Mouse (Mus musculus): Measurements from ENCODE around the gene Adamts9. TPM values are rescaled to one million over a fixed set of nuclear protein-coding genes. Genes with fewer than 3 reads are reported as not detected.

Adamts9 gene
- polyA plus RNA-seq, 1 experiment from 2014 or later, result 8.2 TPM

- Histone ChIP-seq H3K9ac (ENCODE audit: low read depth, low read length) (no peak overlapping the region), H3K4me2 (ENCODE audit: low read depth, low read length) (no peak overlapping the region), H3K9me3 (ENCODE audit: control insufficient read depth, low read length) (no peaks in the 10 kb centered on the region), H3K27ac (replicated peaks; ENCODE audit: low read depth, low read length) (no peak overlapping the region), H3K4me3 (ENCODE audit: low read depth, low read length) (no peak overlapping the region), H3K4me1 (ENCODE audit: control insufficient read depth, insufficient read depth, low read length) (peaks cover 10% of the 10 kb centered on the region), H3K27me3 (replicated peaks; ENCODE audit: control insufficient read depth, insufficient read depth, low read length) (no peaks in the 10 kb centered on the region), H3K36me3 (ENCODE audit: control insufficient read depth, insufficient read depth, low read length) (peaks cover 13% of the 10 kb centered on the region; the same call in 1 of the 2 replicates)
- DNase-seq (ENCODE audit: low spot score) (no peak), ATAC-seq (ENCODE audit: low read depth) (no peak)
- 47% methylated on average over 8 of the region's 8 CpGs for WGBS
Measured at GRCm38 (mm10) chr6:92909361-92909760, 33.9 kb downstream of the Adamts9 start.

- ATAC-seq (ENCODE audit: low read depth) (no peak), DNase-seq (ENCODE audit: low spot score) (peak; percentile 49)
- Histone ChIP-seq H3K4me3 (ENCODE audit: low read depth, low read length) (no peak overlapping the region), H3K9ac (ENCODE audit: low read depth, low read length) (no peak overlapping the region), H3K4me1 (ENCODE audit: control insufficient read depth, insufficient read depth, low read length) (peaks cover 10% of the 10 kb centered on the region), H3K9me3 (ENCODE audit: control insufficient read depth, low read length) (no peaks in the 10 kb centered on the region), H3K4me2 (ENCODE audit: low read depth, low read length) (no peak overlapping the region), H3K27ac (replicated peaks; ENCODE audit: low read depth, low read length) (0 out of 2 replicates have a peak overlapping the region, but pooled peaks have one; percentile 23), H3K36me3 (ENCODE audit: control insufficient read depth, insufficient read depth, low read length) (peaks cover 27% of the 10 kb centered on the region), H3K27me3 (replicated peaks; ENCODE audit: control insufficient read depth, insufficient read depth, low read length) (no peaks in the 10 kb centered on the region)
- WGBS, result 7% methylated on average over 5 of the region's 5 CpGs
Measured at GRCm38 (mm10) chr6:92905922-92906321, 37.4 kb downstream of the Adamts9 start.

GRCm38 (mm10) chr6:92904491-92904890 lies 38.8 kb downstream of the Adamts9 start:
- Histone ChIP-seq H3K4me3 (ENCODE audit: low read depth, low read length) (no peak overlapping the region), H3K36me3 (ENCODE audit: control insufficient read depth, insufficient read depth, low read length) (peaks cover 28% of the 10 kb centered on the region), H3K4me1 (ENCODE audit: control insufficient read depth, insufficient read depth, low read length) (peaks cover 10% of the 10 kb centered on the region), H3K27ac (replicated peaks; ENCODE audit: low read depth, low read length) (no peak overlapping the region), H3K9me3 (ENCODE audit: control insufficient read depth, low read length) (no peaks in the 10 kb centered on the region), H3K4me2 (ENCODE audit: low read depth, low read length) (no peak overlapping the region), H3K27me3 (replicated peaks; ENCODE audit: control insufficient read depth, insufficient read depth, low read length) (no peaks in the 10 kb centered on the region), H3K9ac (ENCODE audit: low read depth, low read length) (no peak overlapping the region)
- ATAC-seq (ENCODE audit: low read depth), result no peak
- WGBS, result 42% methylated on average over 2 of the region's 2 CpGs
- DNase-seq (ENCODE audit: low spot score), result peak; percentile 33

GRCm38 (mm10) chr6:92904037-92904436 lies 39.3 kb downstream of the Adamts9 start:
- Histone ChIP-seq H3K27ac (replicated peaks; ENCODE audit: low read depth, low read length) (no peak overlapping the region), H3K36me3 (ENCODE audit: control insufficient read depth, insufficient read depth, low read length) (peaks cover 33% of the 10 kb centered on the region), H3K4me1 (ENCODE audit: control insufficient read depth, insufficient read depth, low read length) (peaks cover 10% of the 10 kb centered on the region), H3K4me2 (ENCODE audit: low read depth, low read length) (no peak overlapping the region), H3K9me3 (ENCODE audit: control insufficient read depth, low read length) (no peaks in the 10 kb centered on the region), H3K9ac (ENCODE audit: low read depth, low read length) (no peak overlapping the region), H3K4me3 (ENCODE audit: low read depth, low read length) (no peak overlapping the region), H3K27me3 (replicated peaks; ENCODE audit: control insufficient read depth, insufficient read depth, low read length) (no peaks in the 10 kb centered on the region)
- ATAC-seq (ENCODE audit: low read depth), result no peak
- WGBS, result 48% methylated on average over 1 of the region's 1 CpGs
- DNase-seq (ENCODE audit: low spot score), result no peak

GRCm38 (mm10) chr6:92891535-92891934 lies 51.8 kb downstream of the Adamts9 start:
- H3K36me3 ChIP-seq (ENCODE audit: control insufficient read depth, insufficient read depth, low read length), result peaks cover 33% of the 10 kb centered on the region

GRCm38 (mm10) chr6:92883131-92883900 lies 60.0 kb downstream of the Adamts9 start:
- DNase-seq (ENCODE audit: low spot score), result no peak
- 40% methylated on average over 9 of the region's 9 CpGs for WGBS

More at GRCm38 (mm10) chr6:92891535-92891934, 51.8 kb downstream of the Adamts9 start:
- DNase-seq (ENCODE audit: low spot score), result no peak
- Histone ChIP-seq H3K27me3 (replicated peaks; ENCODE audit: control insufficient read depth, insufficient read depth, low read length) (no peaks in the 10 kb centered on the region), H3K27ac (replicated peaks; ENCODE audit: low read depth, low read length) (no peak overlapping the region), H3K4me2 (ENCODE audit: low read depth, low read length) (no peak overlapping the region), H3K9me3 (ENCODE audit: control insufficient read depth, low read length) (no peaks in the 10 kb centered on the region), H3K9ac (ENCODE audit: low read depth, low read length) (no peak overlapping the region), H3K4me1 (ENCODE audit: control insufficient read depth, insufficient read depth, low read length) (no peaks in the 10 kb centered on the region), H3K4me3 (ENCODE audit: low read depth, low read length) (no peak overlapping the region)
- WGBS, result 19% methylated on average over 1 of the region's 1 CpGs
- no peak for ATAC-seq (ENCODE audit: low read depth)

GRCm38 (mm10) chr6:92882446-92882845 lies 60.8 kb downstream of the Adamts9 start:
- Histone ChIP-seq H3K9ac (ENCODE audit: low read depth, low read length) (no peak overlapping the region), H3K9me3 (ENCODE audit: control insufficient read depth, low read length) (no peaks in the 10 kb centered on the region), H3K27me3 (replicated peaks; ENCODE audit: control insufficient read depth, insufficient read depth, low read length) (no peaks in the 10 kb centered on the region), H3K4me2 (ENCODE audit: low read depth, low read length) (no peak overlapping the region), H3K4me3 (ENCODE audit: low read depth, low read length) (no peak overlapping the region), H3K36me3 (ENCODE audit: control insufficient read depth, insufficient read depth, low read length) (peaks cover 49% of the 10 kb centered on the region), H3K4me1 (ENCODE audit: control insufficient read depth, insufficient read depth, low read length) (peaks cover 9% of the 10 kb centered on the region; the same call in 1 of the 2 replicates), H3K27ac (replicated peaks; ENCODE audit: low read depth, low read length) (no peak overlapping the region)
- ATAC-seq (ENCODE audit: low read depth) (no peak), DNase-seq (ENCODE audit: low spot score) (no peak)
- 72% methylated on average over 5 of the region's 5 CpGs for WGBS

More at GRCm38 (mm10) chr6:92883131-92883900, 60.0 kb downstream of the Adamts9 start:
- peaks cover 51% of the 10 kb centered on the region for H3K36me3 ChIP-seq (ENCODE audit: control insufficient read depth, insufficient read depth, low read length)
- no peaks in the 10 kb centered on the region for H3K9me3 ChIP-seq (ENCODE audit: control insufficient read depth, low read length)
- ATAC-seq (ENCODE audit: low read depth), result no peak
- H3K4me3 ChIP-seq (ENCODE audit: low read depth, low read length), result no peak overlapping the region
- H3K27ac ChIP-seq (replicated peaks; ENCODE audit: low read depth, low read length), result no peak overlapping the region
- no peak overlapping the region for H3K9ac ChIP-seq (ENCODE audit: low read depth, low read length)
- peaks cover 9% of the 10 kb centered on the region; the same call in 1 of the 2 replicates for H3K4me1 ChIP-seq (ENCODE audit: control insufficient read depth, insufficient read depth, low read length)
- no peak overlapping the region for H3K4me2 ChIP-seq (ENCODE audit: low read depth, low read length)
- H3K27me3 ChIP-seq (replicated peaks; ENCODE audit: control insufficient read depth, insufficient read depth, low read length), result no peaks in the 10 kb centered on the region

- peaks cover 9% of the 10 kb centered on the region; the same call in 1 of the 2 replicates for H3K4me1 ChIP-seq (ENCODE audit: control insufficient read depth, insufficient read depth, low read length)
- no peak overlapping the region for H3K4me3 ChIP-seq (ENCODE audit: low read depth, low read length)
- no peaks in the 10 kb centered on the region for H3K9me3 ChIP-seq (ENCODE audit: control insufficient read depth, low read length)
- ATAC-seq (ENCODE audit: low read depth), result no peak
- H3K27ac ChIP-seq (replicated peaks; ENCODE audit: low read depth, low read length), result no peak overlapping the region
- no peaks in the 10 kb centered on the region for H3K27me3 ChIP-seq (replicated peaks; ENCODE audit: control insufficient read depth, insufficient read depth, low read length)
- WGBS, result 76% methylated on average over 14 of the region's 14 CpGs
- no peak overlapping the region for H3K9ac ChIP-seq (ENCODE audit: low read depth, low read length)
- DNase-seq (ENCODE audit: low spot score), result no peak
- peaks cover 43% of the 10 kb centered on the region for H3K36me3 ChIP-seq (ENCODE audit: control insufficient read depth, insufficient read depth, low read length)
- no peak overlapping the region for H3K4me2 ChIP-seq (ENCODE audit: low read depth, low read length)
Measured at GRCm38 (mm10) chr6:92879700-92880265, 63.5 kb downstream of the Adamts9 start.

Data from embryonic facial prominence, embryonic 14.5 days (tissue).